Mouse (Mus musculus) brain, embryonic 14.5 days (tissue): ENCODE measurements around the gene Dapp1.

Experiments
- CTCF ChIP-seq: fragments of 200-500 bp; IDR thresholded peaks from 2 replicates; pipeline ENCODE4 v1.5.1; 2012; ENCODE audit warnings: inconsistent platforms, mild to moderate bottlenecking, moderate library complexity, borderline replicate concordance; ENCODE audit not compliant: insufficient read depth, insufficient read length; ENCODE audit errors: extremely low read depth
- POLR2A ChIP-seq: fragments of 200-500 bp; IDR thresholded peaks from 2 replicates; pipeline ENCODE4 v1.6.1; 2012; ENCODE audit warnings: mild to moderate bottlenecking, inconsistent platforms, borderline replicate concordance; ENCODE audit not compliant: poor library complexity, insufficient read depth, insufficient read length, severe bottlenecking; ENCODE audit errors: extremely low read depth

DNA sequence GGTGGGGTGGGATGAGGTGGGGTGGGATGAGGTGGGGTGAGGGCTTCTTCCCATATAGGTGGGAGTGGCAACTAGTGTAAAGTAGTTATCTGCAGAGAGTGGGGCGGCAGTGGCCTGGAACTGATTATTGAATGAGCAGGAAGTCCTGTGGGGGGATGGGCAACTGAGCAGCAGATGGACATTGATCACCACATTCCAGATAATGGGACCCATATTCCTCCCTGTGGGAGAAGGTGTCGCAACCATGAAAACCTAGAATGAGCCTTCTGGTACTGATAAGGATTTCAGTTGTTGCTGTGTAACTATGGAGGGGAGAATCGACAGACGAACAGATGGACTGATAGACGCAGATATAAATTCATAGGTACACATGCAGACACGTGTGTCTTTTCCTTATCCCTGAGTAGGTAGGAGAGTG is 37.6 kb downstream of the Dapp1 start:
- TF ChIP-seq POLR2A: no peak
- TF ChIP-seq CTCF: no peak
